Mouse (Mus musculus): Measurements from ENCODE around the gene Fam171a2.
A peak's percentile ranks its signal among the peaks of the same experiment; 100 is the strongest.
"Not testable (repeated sequence)": the region's sequence is repeated elsewhere in the genome, so short reads cannot be mapped to it uniquely, and the experiment has no call there.

Fam171a2 gene

GRCm38 (mm10) chr11:102434816-102435705, 12.4 kb downstream of the Fam171a2 start:
- no peak for DNase-seq (ENCODE audit: low spot score)

GRCm38 (mm10) chr11:102434406-102434805, 13.1 kb downstream of the Fam171a2 start:
- DNase-seq (ENCODE audit: low spot score), result peak; percentile 91

- no peak for DNase-seq (ENCODE audit: low spot score)
Observed at GRCm38 (mm10) chr11:102433866-102434265, 13.6 kb downstream of the Fam171a2 start.

- DNase-seq (ENCODE audit: low spot score), result peak; percentile 65
Observed at GRCm38 (mm10) chr11:102432896-102433295, 14.6 kb downstream of the Fam171a2 start.

- DNase-seq (ENCODE audit: low spot score), result no peak
Observed at GRCm38 (mm10) chr11:102432115-102432843, 15.2 kb downstream of the Fam171a2 start.

DNA sequence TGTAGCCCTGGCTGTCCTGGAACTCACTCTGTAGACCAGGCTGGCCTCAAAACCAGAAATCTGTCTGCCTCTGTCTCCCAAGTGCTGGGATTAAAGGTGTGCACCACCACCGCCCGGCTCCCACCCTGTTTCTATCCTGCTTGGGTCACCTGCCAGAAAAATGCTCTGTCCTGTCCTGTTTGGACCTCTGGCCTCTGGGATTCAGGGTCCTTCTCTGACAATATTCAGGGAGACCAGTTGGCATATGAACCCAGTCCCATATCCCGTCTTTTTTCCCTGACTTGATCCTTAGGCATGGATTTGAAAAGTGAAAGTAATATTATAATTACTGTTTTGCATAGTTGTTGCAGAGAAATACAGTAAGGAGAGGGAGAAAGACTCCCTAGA, 15.8 kb downstream of the Fam171a2 start:
- no peak for DNase-seq (ENCODE audit: low spot score)

DNA sequence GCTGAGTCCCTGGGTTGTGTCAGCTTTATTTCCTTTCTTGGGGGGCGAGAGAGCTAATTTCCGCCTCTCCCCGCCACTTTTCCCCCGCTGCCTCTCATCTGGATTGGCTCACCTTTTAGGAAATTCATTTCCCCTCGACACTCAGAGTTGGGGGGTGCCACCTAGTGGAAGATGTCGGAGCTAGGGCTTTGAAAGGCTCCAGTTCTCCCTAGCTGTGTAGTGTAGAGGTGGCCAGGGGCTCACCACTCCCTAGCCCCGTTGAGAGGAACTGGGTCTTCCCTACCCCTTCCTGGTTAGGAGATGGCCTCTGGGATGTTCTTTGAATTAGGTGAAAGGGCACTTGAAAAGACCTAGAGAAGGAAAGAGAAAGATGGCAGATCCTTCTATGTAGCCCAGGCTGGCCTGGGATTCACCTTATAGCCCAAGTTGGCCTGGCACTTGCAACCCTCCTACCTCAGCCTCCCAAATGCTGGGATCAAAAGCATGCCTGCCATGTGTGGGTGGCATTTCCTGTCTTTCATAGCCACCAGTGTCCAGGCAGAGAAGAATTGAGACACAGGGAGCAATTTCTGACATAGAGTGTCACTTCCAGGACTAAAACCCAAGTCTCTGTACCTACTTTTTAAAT, 16.4 kb downstream of the Fam171a2 start:
- DNase-seq (ENCODE audit: low spot score), result peak; percentile 89

GRCm38 (mm10) chr11:102430121-102431017, 17.1 kb downstream of the Fam171a2 start, which contains the start of gene Grn:
Gene Grn (plus strand): TSS chr11:102430315.
- DNase-seq (ENCODE audit: low spot score), result peak; percentile 94

DNA sequence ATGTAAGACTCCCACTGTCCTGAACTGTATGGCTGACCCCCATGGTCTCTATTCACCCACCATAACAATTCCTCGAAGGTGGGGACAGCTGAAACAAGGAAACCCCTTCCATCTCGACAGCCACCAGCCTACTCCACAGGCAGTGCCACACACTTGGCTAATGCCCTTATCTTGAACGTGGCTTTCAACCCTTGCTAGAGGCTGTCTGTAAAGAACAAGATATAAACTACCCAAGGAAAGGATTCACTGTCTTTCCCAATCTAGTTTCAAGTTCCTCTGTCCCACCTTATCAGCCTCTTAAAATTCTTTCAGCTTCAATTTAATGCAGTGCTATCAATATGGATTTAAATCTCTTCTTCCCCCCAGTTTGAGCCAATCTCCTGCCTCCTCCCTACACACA, 17.9 kb downstream of the Fam171a2 start:
- DNase-seq (ENCODE audit: low spot score), result no peak

DNA sequence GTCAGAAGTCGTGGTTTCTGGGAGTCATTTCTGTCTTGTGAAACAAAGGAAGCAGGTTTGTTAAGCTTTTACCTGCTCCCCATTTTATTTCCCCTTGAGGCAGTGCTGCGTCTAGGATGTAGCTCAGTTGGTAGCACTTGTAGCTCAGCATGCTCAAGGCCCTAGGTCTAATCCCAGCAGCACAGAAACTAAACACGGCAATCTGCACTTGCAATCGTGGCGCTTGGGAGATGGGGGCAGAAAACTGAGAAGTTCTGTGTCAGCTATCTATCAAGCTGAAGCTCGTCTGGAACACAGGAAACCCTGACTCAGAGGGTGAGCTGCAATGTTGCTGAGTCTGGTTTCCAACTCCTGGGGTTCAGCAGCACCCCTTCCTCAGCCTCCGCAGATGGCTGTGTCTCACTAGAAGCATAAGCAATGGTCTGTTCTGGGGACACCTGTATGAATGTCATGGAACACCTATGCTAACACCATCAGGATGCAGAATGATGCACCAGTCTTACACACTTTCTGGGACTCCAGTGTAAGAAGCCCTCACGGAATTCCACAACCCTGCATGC, 18.4 kb downstream of the Fam171a2 start:
- DNase-seq (ENCODE audit: low spot score), result no peak

DNA sequence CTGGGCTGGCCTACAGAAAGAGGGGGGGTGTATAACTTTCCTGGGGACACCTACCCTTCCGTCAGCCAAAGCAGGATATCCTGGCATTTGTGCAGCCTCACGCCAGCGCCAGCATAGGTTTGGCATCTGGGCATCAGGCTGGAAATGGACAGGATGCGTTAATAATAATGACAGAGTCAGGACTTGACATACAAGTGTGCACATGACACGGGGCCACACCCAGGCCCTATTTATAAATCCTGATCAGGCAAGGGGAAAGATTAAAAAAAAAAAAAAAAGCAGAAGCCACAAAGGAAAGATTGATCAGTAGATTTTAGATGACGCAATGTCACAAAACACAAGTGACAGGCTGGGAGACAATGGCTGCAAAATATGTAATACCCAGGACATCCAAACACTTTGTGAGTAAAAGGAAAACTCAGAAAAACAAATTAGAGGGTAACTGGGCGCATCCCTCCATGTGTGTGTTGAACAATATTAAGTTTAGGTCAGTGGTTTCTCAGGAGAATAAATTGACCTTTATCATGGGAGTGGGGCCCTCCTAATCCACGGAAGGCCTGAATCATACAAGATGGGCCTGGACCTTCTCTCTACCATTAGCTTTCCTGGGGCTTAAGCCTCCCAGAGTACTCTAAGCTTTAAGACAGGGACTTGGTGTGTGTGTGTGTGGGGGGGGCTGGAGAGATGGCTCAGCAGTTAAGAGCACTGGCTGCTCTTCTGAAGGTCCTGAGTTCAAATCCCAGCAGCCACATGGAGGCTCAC, 21.7 kb downstream of the Fam171a2 start:
- no peak for DNase-seq (ENCODE audit: low spot score)

DNA sequence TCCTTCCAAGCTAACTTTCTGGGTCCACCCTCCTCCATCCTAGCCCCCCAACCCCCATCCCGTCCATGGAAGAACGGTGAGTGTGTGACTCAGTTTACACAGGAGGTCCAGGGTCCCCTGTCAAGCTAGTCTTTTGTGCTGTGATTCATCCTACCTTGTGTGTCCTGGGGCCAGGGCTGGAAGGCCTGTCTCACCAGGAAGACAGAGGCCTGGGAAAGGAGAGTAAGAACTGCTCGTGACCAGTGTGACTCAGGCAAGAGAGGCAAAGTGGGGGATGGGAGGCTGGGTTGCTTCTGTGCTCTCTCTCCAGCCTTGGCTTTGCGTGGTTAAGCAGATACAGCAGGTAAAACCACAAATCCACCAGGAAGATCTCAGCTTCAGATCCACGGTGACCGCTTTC, 22.8 kb downstream of the Fam171a2 start:
- DNase-seq (ENCODE audit: low spot score), result peak; percentile 68

DNA sequence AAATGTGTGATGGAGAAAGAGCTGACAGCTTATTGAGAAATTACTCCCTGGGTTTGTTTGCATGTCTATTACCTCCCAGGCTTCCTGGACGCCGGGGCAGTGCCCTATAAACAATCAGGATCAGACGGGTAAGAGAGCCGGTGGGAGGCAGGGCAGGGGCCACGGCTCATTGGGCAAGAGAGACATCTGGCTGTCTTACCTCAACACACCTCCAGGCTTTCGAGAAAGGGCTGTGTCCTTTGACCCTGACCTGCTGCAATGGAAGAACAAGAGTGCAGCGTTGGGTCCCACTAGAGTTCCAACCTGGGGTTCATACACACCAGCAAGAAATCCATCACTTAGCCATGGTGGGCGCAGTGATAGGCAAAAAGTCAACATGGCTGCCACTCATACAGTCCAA, 25.9 kb downstream of the Fam171a2 start:
- no peak for DNase-seq (ENCODE audit: low spot score)

DNA sequence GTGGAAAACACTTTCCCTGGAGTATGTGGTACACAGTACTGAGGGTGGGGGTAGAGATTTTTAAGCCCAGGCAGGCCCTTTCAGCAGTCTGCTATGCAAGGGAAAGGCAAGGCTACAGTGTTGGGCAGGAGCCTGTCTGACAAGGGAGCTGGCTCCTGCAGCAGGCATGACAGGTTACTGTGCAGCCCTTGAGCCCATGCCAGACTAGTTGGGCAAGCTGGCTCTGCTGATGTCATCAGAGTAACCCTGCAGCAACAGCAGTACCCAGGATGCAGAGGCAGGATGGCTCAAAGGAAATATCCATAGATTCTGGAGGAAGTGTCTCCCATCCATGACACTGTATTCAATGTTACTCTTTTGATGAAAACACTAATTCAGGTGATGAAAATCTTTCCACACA, 28.6 kb downstream of the Fam171a2 start:
- DNase-seq (ENCODE audit: low spot score), result peak; percentile 51

DNA sequence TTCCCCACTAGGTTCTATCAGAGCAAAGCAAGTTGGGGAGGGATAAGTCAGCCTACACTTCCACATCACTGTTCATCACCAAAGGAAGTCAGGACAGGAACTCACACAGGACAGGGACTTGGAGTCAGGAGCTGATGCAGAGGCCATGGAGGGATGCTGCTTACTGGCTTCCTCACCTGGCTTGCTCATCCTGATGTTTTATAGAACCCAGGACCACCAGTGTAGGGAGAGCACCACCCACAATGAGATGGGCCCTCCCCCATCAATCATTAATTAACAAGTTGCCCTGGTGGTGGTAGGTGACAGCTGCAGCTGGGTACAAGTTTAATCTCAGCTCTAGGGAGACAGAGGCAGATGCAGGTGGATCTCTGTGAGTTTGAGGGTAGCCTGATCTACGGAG, 30.3 kb downstream of the Fam171a2 start:
- DNase-seq (ENCODE audit: low spot score), result no peak

GRCm38 (mm10) chr11:102415034-102415802, 32.3 kb downstream of the Fam171a2 start:
- DNase-seq (ENCODE audit: low spot score), result no peak

DNA sequence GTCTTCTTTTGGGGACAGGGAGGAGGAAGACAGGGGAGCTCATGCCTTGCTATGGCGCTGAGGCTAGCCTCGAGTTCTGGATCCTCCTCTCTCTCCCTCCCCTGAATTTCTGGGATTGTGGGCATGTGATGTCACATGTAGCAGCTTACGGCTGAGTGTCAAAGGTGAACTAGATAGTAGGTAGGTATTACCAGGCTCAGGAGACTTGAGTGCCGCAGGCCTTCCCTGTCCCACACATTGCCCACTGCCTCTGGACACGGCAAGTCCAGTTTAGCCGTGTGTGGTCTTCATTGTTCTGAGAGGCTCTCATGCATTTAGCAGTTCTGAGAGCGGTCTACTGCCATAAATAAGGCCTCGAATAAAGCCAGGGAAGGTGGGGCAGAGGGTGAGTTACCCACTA, 34.4 kb downstream of the Fam171a2 start:
- no peak for DNase-seq (ENCODE audit: low spot score)

DNA sequence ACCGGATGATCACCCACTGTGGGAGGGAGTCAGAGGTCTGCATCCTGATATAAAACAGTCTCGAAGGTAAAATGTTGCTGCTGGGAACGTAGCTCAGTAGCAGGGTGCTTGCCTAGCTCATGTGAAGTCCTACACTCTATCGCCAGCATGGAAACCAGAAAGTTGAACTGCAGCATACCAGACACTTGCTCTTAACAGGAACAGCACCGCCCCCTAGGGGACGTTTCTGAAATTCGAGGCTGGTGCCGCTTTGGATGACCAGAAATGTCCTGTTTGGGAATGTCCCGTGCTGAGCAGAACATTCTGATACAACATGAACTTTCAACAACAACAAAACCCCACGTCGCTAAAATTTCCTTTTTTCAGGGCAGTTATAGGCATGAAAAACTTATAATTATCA, 35.8 kb downstream of the Fam171a2 start:
- peak; percentile 93 for DNase-seq (ENCODE audit: low spot score)

GRCm38 (mm10) chr11:102411061-102411460, 36.4 kb downstream of the Fam171a2 start:
- DNase-seq (ENCODE audit: low spot score), result no peak

DNA sequence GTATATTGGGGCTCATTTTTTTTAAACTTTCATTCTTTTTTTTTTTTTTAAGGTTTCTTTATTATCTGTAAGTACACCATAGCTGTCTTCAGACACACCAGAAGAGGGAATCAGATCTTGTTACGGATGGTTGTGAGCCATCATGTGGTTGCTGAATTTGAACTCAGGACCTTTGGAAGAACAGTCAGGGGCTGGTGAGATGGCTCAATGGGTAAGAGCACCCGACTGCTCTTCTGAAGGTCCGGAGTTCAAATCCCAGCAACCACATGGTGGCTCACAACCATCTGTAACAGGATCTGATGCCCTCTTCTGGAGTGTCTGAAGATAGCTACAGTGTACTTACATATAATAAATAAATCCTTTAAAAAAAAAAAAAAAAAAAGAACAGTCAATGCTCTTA, 37.1 kb downstream of the Fam171a2 start:
- not testable (repeated sequence) for DNase-seq (ENCODE audit: low spot score)

Measured in MN1 (cell line).